Mouse (Mus musculus) kidney, adult 2 months (tissue): ENCODE measurements around the gene Ccdc175. TPM values are rescaled to one million over a fixed set of nuclear protein-coding genes. Genes with fewer than 3 reads are reported as not detected.

Source experiments
- DNase-seq: peaks from one replicate; pipeline ENCODE4 v3.0.0; 2021
- H3K27ac ChIP-seq: fragments of 200-500 bp; 2 replicates; pipeline ENCODE4 v1.5.1; 2012; ENCODE audit warnings: low read depth, low read length, control low read depth, inconsistent platforms; ENCODE audit not compliant: insufficient read depth
- H3K27me3 ChIP-seq: fragments of 200-500 bp; replicated peaks from 2 replicates; pipeline ENCODE4 v1.6.1; 2012; ENCODE audit warnings: mild to moderate bottlenecking, moderate library complexity, low read length, inconsistent platforms; ENCODE audit not compliant: control insufficient read depth, insufficient read depth
- H3K36me3 ChIP-seq: fragments of 200-500 bp; 2 replicates; pipeline ENCODE4 v1.6.1; 2012; ENCODE audit warnings: mild to moderate bottlenecking, moderate library complexity, low read length, inconsistent platforms; ENCODE audit not compliant: control insufficient read depth, insufficient read depth
- H3K4me1 ChIP-seq: fragments of 200-500 bp; 2 replicates; pipeline ENCODE4 v1.6.1; 2011; ENCODE audit warnings: low read length; ENCODE audit not compliant: control insufficient read depth, insufficient read depth
- H3K4me3 ChIP-seq: fragments of 200-500 bp; 2 replicates; pipeline ENCODE4 v1.5.1; 2011; ENCODE audit warnings: mild to moderate bottlenecking, low read depth, low read length, control low read depth; ENCODE audit not compliant: insufficient read depth
- CTCF ChIP-seq: fragments of 200-500 bp; conservative IDR thresholded peaks from 2 replicates; pipeline ENCODE4 v1.5.1; 2011; ENCODE audit warnings: low read depth, mild to moderate bottlenecking, control low read depth, low read length, moderate library complexity, mixed read lengths; ENCODE audit not compliant: insufficient read depth, insufficient read length
- POLR2A ChIP-seq: fragments of 200-500 bp; IDR thresholded peaks from one replicate; pipeline ENCODE4 v1.6.1; 2011; ENCODE audit warnings: low read depth, low read length, control low read depth
- WGBS: fragments of 180-500 bp; shearing (Covaris S2); methylation state at CpG from one replicate; pipeline ENCODE4 v1.1.7; 2018; 5-methylcytosine and 5-hydroxymethylcytosine counted together
- polyA plus RNA-seq: library from polyadenylated mRNA; depleted of rRNA; stranded (reverse); fragments of >200 nt; gene quantifications from 2 replicates; pipeline ENCODE4 v1.2.3, GENCODE M21; 2012; rRNA removed

Ccdc175 gene
- polyA plus RNA-seq, result not detected in 2 replicates

DNA sequence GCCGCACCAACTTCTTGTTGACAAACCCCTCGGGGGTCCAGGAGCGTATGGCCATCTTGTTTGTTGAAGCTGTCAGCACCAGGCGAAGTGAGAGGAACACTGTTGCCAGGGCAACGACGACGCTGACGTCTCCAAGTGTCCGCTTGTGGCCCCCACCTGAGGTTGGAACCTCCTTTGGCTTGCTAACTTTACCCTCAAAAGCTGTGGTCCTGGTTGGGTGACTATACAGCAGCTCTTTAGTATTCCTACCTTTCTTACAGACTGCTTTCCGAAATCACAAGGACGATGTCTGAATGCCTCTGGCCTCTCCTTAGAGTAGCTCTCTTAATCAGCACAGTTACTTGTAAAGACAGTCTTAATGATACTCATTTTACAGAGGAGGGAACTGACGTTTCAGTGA, at the start of gene Ccdc175:
Ccdc175 (minus strand) TSS at position 101 of the 400 bp plus-strand sequence.
- no peak for TF ChIP-seq POLR2A
- no peaks in the 10 kb centered on the region for H3K27me3 ChIP-seq
- no peak within 1 kb of the TSS for H3K4me3 ChIP-seq
- H3K36me3 ChIP-seq, result no peaks in the 10 kb centered on the region
- no peak within 1 kb of the TSS for H3K27ac ChIP-seq
- no peak for DNase-seq
- no peaks in the 10 kb centered on the region for H3K4me1 ChIP-seq
- 86% methylated on average over 12 of the region's 12 CpGs for WGBS

DNA sequence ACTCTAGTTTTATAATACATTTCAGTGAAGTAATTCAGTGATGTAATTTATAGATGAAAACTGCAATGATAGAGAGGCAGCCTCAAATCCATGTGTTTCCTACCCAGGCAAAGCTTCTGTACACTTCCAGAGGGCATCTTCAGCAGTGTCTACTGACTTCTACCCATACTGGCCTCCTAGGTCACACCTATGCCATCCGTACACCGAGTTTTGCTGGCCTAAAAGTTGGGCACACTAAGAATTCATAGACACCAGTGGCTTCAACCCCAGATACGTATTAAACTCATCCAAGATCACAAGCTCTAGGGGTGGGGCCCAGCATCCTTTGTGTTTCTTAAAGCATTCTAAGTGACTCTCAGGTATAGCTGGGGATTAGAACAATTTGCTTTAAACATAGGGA, 49.3 kb upstream of the Ccdc175 start:
- Histone ChIP-seq H3K36me3 (no peaks in the 10 kb centered on the region), H3K27me3 (no peaks in the 10 kb centered on the region), H3K4me3 (no peak overlapping the region), H3K4me1 (no peaks in the 10 kb centered on the region), H3K27ac (no peak overlapping the region)
- no peak for DNase-seq
- TF ChIP-seq CTCF (no peak), POLR2A (no peak)
- 93% methylated on average over 3 of the region's 3 CpGs for WGBS

- WGBS, result 76% methylated on average over 19 of the region's 19 CpGs
- no peaks in the 10 kb centered on the region for H3K36me3 ChIP-seq
- no peak overlapping the region for H3K27ac ChIP-seq
- no peak overlapping the region for H3K4me3 ChIP-seq
- no peak for TF ChIP-seq POLR2A
- no peak for TF ChIP-seq CTCF
- no peak for DNase-seq
- no peaks in the 10 kb centered on the region for H3K27me3 ChIP-seq
- H3K4me1 ChIP-seq, result no peaks in the 10 kb centered on the region
Observed at GRCm38 (mm10) chr12:72232826-72233790, 48.3 kb upstream of the Ccdc175 start.

DNA sequence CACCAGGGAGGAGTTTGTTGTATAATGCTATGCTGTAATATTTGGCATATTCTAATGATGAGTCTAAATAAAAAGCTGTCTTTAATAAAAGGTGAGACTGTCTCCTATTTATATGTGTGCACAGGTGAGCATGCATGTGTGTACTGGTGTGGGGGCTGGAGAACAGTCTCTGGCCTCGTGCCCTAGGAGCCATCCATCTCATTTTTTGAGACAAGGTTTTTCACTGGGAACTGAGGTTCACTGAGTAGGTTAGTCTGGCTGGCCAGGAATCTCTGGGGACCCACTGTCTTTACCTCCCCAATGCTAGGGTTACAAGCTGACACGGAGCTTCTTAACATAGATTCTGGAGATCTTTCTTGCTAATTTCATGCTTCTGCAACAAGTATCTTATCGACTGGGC, 47.3 kb upstream of the Ccdc175 start:
- H3K36me3 ChIP-seq, result no peaks in the 10 kb centered on the region
- no peak overlapping the region for H3K27ac ChIP-seq
- 77% methylated on average over 3 of the region's 3 CpGs for WGBS
- H3K27me3 ChIP-seq, result no peaks in the 10 kb centered on the region
- H3K4me3 ChIP-seq, result no peak overlapping the region
- TF ChIP-seq POLR2A (no peak), CTCF (no peak)
- DNase-seq, result no peak
- H3K4me1 ChIP-seq, result no peaks in the 10 kb centered on the region

DNA sequence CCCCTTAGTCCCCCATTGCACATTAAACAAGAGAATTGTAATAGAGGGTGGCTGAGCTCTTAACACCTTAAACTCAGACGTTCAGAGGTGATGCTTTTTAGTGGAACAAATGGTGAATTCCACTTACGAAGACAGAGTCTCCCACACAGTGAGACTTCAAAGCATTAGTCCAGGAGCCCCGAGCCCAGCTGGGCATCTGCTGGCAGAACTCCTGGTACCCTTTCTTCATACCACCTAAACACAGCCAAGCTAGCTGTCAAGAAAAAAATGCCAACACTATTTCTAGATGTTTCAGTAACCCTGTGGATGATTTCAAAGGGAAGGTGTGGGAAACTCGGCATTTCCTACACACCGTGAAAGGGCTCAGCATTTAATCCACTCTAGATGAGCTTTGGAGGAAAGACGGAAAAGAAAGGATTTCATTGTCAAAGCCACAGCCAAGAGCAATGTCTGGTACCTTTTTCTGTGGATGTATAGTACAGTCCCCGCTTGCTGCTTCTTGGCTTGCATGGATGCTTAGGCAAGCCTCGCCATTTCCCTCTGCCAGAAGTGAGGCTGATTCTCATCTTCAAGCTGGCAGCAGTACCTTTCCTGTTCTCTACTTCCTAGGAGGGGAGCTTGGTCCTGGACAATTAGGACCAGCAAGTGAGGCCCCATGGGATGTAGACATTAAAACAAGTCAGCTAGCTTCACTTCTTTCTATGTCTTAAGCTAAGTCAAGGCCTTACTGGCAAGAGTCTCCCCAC, 44.8 kb upstream of the Ccdc175 start:
- no peak overlapping the region for H3K4me3 ChIP-seq
- H3K27me3 ChIP-seq, result no peaks in the 10 kb centered on the region
- H3K4me1 ChIP-seq, result no peaks in the 10 kb centered on the region
- no peak for TF ChIP-seq POLR2A
- TF ChIP-seq CTCF, result no peak
- H3K36me3 ChIP-seq, result no peaks in the 10 kb centered on the region
- H3K27ac ChIP-seq, result no peak overlapping the region
- 55% methylated on average over 8 of the region's 8 CpGs for WGBS
- DNase-seq, result no peak

- H3K36me3 ChIP-seq, result no peaks in the 10 kb centered on the region
- H3K27ac ChIP-seq, result no peak overlapping the region
- WGBS, result 91% methylated on average over 6 of the region's 6 CpGs
- no peaks in the 10 kb centered on the region for H3K27me3 ChIP-seq
- H3K4me1 ChIP-seq, result no peaks in the 10 kb centered on the region
- no peak for TF ChIP-seq POLR2A
- no peak for TF ChIP-seq CTCF
- no peak overlapping the region for H3K4me3 ChIP-seq
- DNase-seq, result no peak
Observed at GRCm38 (mm10) chr12:72227731-72228130, 42.9 kb upstream of the Ccdc175 start.

DNA sequence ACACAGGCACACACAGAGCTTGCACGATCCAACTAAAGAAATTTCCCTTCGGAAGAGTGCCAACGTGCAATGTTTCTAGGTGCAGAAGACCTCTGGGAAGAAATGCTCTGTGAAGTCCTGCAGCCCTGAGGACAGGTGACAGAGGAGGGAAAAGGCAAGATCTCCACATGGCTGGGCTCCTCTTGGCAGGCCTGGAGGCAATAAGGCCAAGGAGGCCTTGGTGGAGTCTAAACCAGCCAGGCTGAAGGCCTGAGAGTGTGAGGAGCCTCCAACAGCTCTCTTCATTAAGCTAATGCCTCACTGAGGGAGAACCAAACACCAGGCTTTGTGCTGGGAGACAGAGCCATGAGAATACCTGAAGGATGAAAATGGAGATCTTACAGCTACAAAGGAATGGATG, 40.5 kb upstream of the Ccdc175 start:
- no peak overlapping the region for H3K27ac ChIP-seq
- TF ChIP-seq CTCF (no peak), POLR2A (no peak)
- H3K4me1 ChIP-seq, result no peaks in the 10 kb centered on the region
- WGBS, result 94% methylated on average over 3 of the region's 3 CpGs
- no peaks in the 10 kb centered on the region for H3K27me3 ChIP-seq
- no peak overlapping the region for H3K4me3 ChIP-seq
- no peaks in the 10 kb centered on the region for H3K36me3 ChIP-seq
- DNase-seq, result no peak
